Mouse (Mus musculus): Measurements from ENCODE around the gene Zbtb24.

DNA sequence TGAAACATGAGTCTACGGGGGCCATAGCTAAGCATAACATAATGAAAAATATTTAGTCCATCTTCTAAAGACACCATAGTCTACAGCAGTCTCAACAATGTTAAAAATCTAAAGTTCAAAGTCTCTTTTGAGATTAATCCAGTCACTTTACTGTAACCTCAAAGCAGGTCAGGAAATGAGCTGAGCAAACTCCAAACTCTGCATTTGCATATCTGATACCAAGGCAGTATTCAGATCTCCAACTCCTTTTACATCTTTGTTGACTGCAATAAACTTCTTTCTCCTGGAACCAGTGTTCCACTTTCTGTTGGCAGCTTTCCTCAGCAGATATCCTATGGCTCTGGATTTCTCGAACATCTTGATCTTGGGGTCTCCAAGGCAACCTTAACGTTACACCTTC lies 20.5 kb downstream of the Zbtb24 start:
- no peak for TF ChIP-seq CTCF (IDR thresholded peaks at IDR 0.05; ENCODE audit: low read depth)
- no peak for TF ChIP-seq EP300 (IDR thresholded peaks at IDR 0.05; ENCODE audit: low read depth)

Measured in liver, embryonic 14.5 days (tissue).